Mouse (Mus musculus) heart, adult 9 months (tissue): ENCODE results near the gene Gm12789.
"Not testable (repeated sequence)": the region's sequence is repeated elsewhere in the genome, so short reads cannot be mapped to it uniquely, and the experiment has no call there.

Experiments used
- DNase-seq, 2 experiments: peaks; one replicate each; pipeline ENCODE4 v3.0.0; 2022; ENCODE audit warnings: low spot score in 2 of 2

Gene Gm12789

DNA sequence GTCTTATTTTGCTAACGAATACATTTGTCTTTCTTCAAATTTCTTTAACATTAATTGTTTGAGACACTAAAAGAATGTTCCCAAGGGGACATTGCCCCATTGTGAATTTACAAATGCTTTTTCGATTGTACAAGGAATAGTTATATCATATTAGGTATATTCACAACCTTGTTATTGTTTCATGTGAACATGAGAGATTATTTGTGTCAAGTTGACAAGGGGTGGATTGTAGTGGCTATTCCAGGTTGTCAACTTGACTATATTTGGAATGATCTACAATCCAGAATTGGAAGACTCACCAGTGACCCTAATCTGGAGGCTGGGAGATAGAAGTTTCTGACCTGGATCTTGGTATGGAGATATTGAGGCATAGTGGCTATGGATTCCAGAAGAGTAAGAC lies at the start of gene Gm12789:
Gene Gm12789 (plus strand): TSS at position 301 of the 400 bp plus-strand sequence.
- not testable (repeated sequence) for DNase-seq

- DNase-seq, result not testable (repeated sequence)
These were observed 46.3 kb upstream of the Gm12789 start, which contains the start of gene Gm12794 for GRCm38 (mm10) chr4:101940107-101940506. Gene Gm12794 (plus strand): TSS chr4:101940407.

DNA sequence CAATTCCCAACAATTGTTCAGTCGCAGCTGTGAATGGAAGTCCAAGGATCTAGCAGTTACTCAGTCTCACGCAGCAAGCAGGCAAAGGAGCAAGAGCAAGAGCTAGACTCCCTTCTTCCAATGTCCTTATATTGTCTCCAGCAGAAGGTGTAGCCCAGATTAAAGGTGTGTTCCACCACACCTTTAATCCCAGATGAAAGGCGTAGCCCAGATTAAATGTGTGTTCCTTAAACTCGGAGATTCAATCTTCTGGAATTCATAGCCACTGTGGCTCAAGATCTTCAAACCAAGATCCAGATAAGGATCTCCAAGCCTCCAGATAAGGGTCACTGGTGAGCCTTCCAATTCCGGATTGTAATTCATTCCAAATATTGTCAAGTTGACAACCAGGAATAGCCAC lies 5.5 kb upstream of the Gm12789 start, which contains the start of gene Gm12790:
Gene Gm12790 (minus strand): TSS at position 101 of the 400 bp plus-strand sequence.
- not testable (repeated sequence) for DNase-seq

DNA sequence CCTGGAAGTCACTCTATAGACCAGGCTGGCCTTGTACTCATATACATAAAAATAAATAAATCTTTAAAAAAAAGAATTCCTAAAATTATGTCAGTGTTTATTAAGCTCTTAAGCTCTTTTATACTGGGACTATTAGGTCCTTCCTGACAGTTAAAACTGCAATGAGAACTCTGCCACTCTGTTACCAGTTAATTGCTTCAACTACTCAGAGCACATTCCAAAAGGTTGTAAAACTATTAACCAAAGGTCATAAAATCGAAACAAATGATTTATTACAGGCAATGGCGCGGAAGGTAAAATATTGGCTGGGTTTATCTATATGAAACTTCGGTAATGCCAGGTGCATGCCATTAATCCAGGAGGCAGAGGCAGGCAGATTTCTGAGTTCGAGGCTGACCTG lies 748 bp upstream of the Gm12789 start:
- no peak for DNase-seq

DNA sequence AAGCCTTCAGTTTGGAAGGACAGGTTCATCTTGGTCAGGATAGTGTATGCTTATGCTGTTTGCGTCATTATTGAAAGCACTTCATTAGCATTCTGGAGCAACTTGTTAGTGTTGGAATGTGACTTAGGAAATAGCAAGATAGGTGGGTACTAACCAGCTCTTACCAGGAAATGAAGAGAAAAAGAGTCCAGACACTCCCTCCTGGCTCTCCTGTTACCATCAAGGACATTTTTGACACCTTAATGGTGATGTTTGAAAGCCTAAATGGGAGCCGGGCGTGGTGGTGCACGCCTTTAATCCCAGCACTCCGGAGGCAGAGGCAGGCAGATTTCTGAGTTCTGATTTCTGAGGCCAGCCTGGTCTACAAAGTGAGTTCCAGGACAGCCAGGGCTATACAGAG lies 11.0 kb downstream of the Gm12789 start:
- DNase-seq, result no peak

DNA sequence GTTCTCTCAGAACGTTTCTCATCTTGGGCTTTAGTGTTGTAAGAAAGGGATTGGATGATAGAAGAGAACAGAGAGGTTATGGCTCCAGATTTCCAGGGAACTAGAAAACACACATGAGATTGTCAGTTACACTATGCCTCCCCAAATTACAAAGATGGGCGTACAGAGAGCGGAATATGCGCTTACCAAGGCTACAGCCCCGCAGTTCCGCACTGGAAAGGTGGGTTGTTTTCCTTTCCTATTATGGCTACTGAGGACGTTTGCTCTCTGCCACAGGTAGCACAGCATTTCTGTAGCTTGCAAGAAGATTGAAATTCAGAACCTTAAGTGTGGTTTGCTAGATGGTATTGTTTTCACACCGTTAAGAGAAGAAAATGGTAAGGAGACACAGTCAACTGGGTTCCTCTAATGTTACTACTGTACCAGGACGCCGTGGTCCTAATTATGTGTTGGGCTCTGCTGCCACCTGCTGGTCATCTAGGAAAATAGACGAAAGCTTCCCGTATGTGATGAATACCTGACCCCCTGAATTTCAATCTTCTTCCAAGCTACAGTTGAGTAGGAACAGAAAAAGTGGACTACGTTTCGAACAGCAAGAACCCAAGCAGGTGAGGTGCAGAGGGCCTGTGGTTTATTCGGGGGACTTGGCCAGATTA lies 12.0 kb downstream of the Gm12789 start:
- peak; percentile 7 to 49 for DNase-seq

GRCm38 (mm10) chr4:102026619-102027018 lies 40.2 kb downstream of the Gm12789 start:
- DNase-seq, result no peak
